Mouse (Mus musculus): Measurements from ENCODE around the gene Sgms2. TPM values are rescaled to one million over a fixed set of nuclear protein-coding genes. Genes with fewer than 3 reads are reported as not detected.

Gene Sgms2
- polyA plus RNA-seq, 1 experiment from 2014 or later, result 34.6 TPM

GRCm38 (mm10) chr3:131361960-131362359 is 129.3 kb downstream of the Sgms2 start:
- WGBS, result 64% methylated on average over 4 of the region's 4 CpGs
- Histone ChIP-seq H3K27ac (replicated peaks; ENCODE audit: low read depth, low read length) (no peak overlapping the region), H3K27me3 (replicated peaks; ENCODE audit: control insufficient read depth, insufficient read depth, low read length) (no peaks in the 10 kb centered on the region), H3K4me3 (ENCODE audit: low read depth, low read length) (no peak overlapping the region), H3K9ac (ENCODE audit: low read depth, low read length) (no peak overlapping the region), H3K4me1 (ENCODE audit: control insufficient read depth, insufficient read depth, low read length) (0 out of 2 replicates have a peak, but pooled peaks cover 3% of the 10 kb centered on the region), H3K4me2 (ENCODE audit: low read depth, low read length) (no peak overlapping the region), H3K9me3 (ENCODE audit: control insufficient read depth, low read length) (no peaks in the 10 kb centered on the region), H3K36me3 (ENCODE audit: control insufficient read depth, insufficient read depth, low read length) (no peaks in the 10 kb centered on the region)
- no peak for ATAC-seq (ENCODE audit: low read depth)
- no peak for DNase-seq (ENCODE audit: low spot score)

- Histone ChIP-seq H3K36me3 (ENCODE audit: control insufficient read depth, insufficient read depth, low read length) (no peaks in the 10 kb centered on the region), H3K9me3 (ENCODE audit: control insufficient read depth, low read length) (no peaks in the 10 kb centered on the region), H3K4me1 (ENCODE audit: control insufficient read depth, insufficient read depth, low read length) (no peaks in the 10 kb centered on the region), H3K9ac (ENCODE audit: low read depth, low read length) (no peak overlapping the region), H3K4me2 (ENCODE audit: low read depth, low read length) (no peak overlapping the region), H3K27ac (replicated peaks; ENCODE audit: low read depth, low read length) (no peak overlapping the region), H3K27me3 (replicated peaks; ENCODE audit: control insufficient read depth, insufficient read depth, low read length) (no peaks in the 10 kb centered on the region), H3K4me3 (ENCODE audit: low read depth, low read length) (no peak overlapping the region)
- ATAC-seq (ENCODE audit: low read depth), result no peak
- 80% methylated on average over 5 of the region's 5 CpGs for WGBS
- no peak for DNase-seq (ENCODE audit: low spot score)
Measured at GRCm38 (mm10) chr3:131359011-131359410, 132.2 kb downstream of the Sgms2 start.

GRCm38 (mm10) chr3:131358205-131358604 is 133.0 kb downstream of the Sgms2 start:
- WGBS, result 76% methylated on average over 5 of the region's 5 CpGs
- H3K4me1 ChIP-seq (ENCODE audit: control insufficient read depth, insufficient read depth, low read length), result no peaks in the 10 kb centered on the region
- ATAC-seq (ENCODE audit: low read depth) (no peak), DNase-seq (ENCODE audit: low spot score) (no peak)
- no peaks in the 10 kb centered on the region for H3K27me3 ChIP-seq (replicated peaks; ENCODE audit: control insufficient read depth, insufficient read depth, low read length)
- no peak overlapping the region for H3K27ac ChIP-seq (replicated peaks; ENCODE audit: low read depth, low read length)
- H3K9me3 ChIP-seq (ENCODE audit: control insufficient read depth, low read length), result no peaks in the 10 kb centered on the region
- H3K9ac ChIP-seq (ENCODE audit: low read depth, low read length), result no peak overlapping the region
- no peak overlapping the region for H3K4me2 ChIP-seq (ENCODE audit: low read depth, low read length)
- H3K4me3 ChIP-seq (ENCODE audit: low read depth, low read length), result no peak overlapping the region
- no peaks in the 10 kb centered on the region for H3K36me3 ChIP-seq (ENCODE audit: control insufficient read depth, insufficient read depth, low read length)

- no peak overlapping the region for H3K4me3 ChIP-seq (ENCODE audit: low read depth, low read length)
- no peak overlapping the region for H3K27ac ChIP-seq (replicated peaks; ENCODE audit: low read depth, low read length)
- no peaks in the 10 kb centered on the region for H3K27me3 ChIP-seq (replicated peaks; ENCODE audit: control insufficient read depth, insufficient read depth, low read length)
- H3K4me2 ChIP-seq (ENCODE audit: low read depth, low read length), result no peak overlapping the region
- H3K9me3 ChIP-seq (ENCODE audit: control insufficient read depth, low read length), result no peaks in the 10 kb centered on the region
- H3K36me3 ChIP-seq (ENCODE audit: control insufficient read depth, insufficient read depth, low read length), result no peaks in the 10 kb centered on the region
- H3K9ac ChIP-seq (ENCODE audit: low read depth, low read length), result no peak overlapping the region
- H3K4me1 ChIP-seq (ENCODE audit: control insufficient read depth, insufficient read depth, low read length), result no peaks in the 10 kb centered on the region
- DNase-seq (ENCODE audit: low spot score) (no peak), ATAC-seq (ENCODE audit: low read depth) (no peak)
- WGBS, result 87% methylated on average over 3 of the region's 3 CpGs
Measured at GRCm38 (mm10) chr3:131357643-131358042, 133.6 kb downstream of the Sgms2 start.

- DNase-seq (ENCODE audit: low spot score) (no peak), ATAC-seq (ENCODE audit: low read depth) (no peak)
- Histone ChIP-seq H3K9me3 (ENCODE audit: control insufficient read depth, low read length) (no peaks in the 10 kb centered on the region), H3K27me3 (replicated peaks; ENCODE audit: control insufficient read depth, insufficient read depth, low read length) (no peaks in the 10 kb centered on the region), H3K36me3 (ENCODE audit: control insufficient read depth, insufficient read depth, low read length) (no peaks in the 10 kb centered on the region), H3K4me3 (ENCODE audit: low read depth, low read length) (no peak overlapping the region), H3K4me2 (ENCODE audit: low read depth, low read length) (no peak overlapping the region), H3K4me1 (ENCODE audit: control insufficient read depth, insufficient read depth, low read length) (no peaks in the 10 kb centered on the region), H3K27ac (replicated peaks; ENCODE audit: low read depth, low read length) (no peak overlapping the region), H3K9ac (ENCODE audit: low read depth, low read length) (no peak overlapping the region)
- 37% methylated on average over 5 of the region's 5 CpGs for WGBS
Measured at GRCm38 (mm10) chr3:131356026-131356425, 135.2 kb downstream of the Sgms2 start.

- Histone ChIP-seq H3K4me2 (ENCODE audit: low read depth, low read length) (no peak overlapping the region), H3K9ac (ENCODE audit: low read depth, low read length) (no peak overlapping the region), H3K36me3 (ENCODE audit: control insufficient read depth, insufficient read depth, low read length) (no peaks in the 10 kb centered on the region), H3K9me3 (ENCODE audit: control insufficient read depth, low read length) (no peaks in the 10 kb centered on the region), H3K4me1 (ENCODE audit: control insufficient read depth, insufficient read depth, low read length) (no peaks in the 10 kb centered on the region), H3K4me3 (ENCODE audit: low read depth, low read length) (no peak overlapping the region), H3K27ac (replicated peaks; ENCODE audit: low read depth, low read length) (no peak overlapping the region), H3K27me3 (replicated peaks; ENCODE audit: control insufficient read depth, insufficient read depth, low read length) (no peaks in the 10 kb centered on the region)
- DNase-seq (ENCODE audit: low spot score) (no peak), ATAC-seq (ENCODE audit: low read depth) (no peak)
- 90% methylated on average over 7 of the region's 7 CpGs for WGBS
Measured at GRCm38 (mm10) chr3:131350539-131350938, 140.7 kb downstream of the Sgms2 start.

GRCm38 (mm10) chr3:131349013-131349412 is 142.2 kb downstream of the Sgms2 start:
- no peaks in the 10 kb centered on the region for H3K4me1 ChIP-seq (ENCODE audit: control insufficient read depth, insufficient read depth, low read length)
- WGBS, result 85% methylated on average over 6 of the region's 6 CpGs
- no peaks in the 10 kb centered on the region for H3K27me3 ChIP-seq (replicated peaks; ENCODE audit: control insufficient read depth, insufficient read depth, low read length)
- no peak overlapping the region for H3K27ac ChIP-seq (replicated peaks; ENCODE audit: low read depth, low read length)
- H3K36me3 ChIP-seq (ENCODE audit: control insufficient read depth, insufficient read depth, low read length), result no peaks in the 10 kb centered on the region
- no peaks in the 10 kb centered on the region for H3K9me3 ChIP-seq (ENCODE audit: control insufficient read depth, low read length)
- DNase-seq (ENCODE audit: low spot score) (no peak), ATAC-seq (ENCODE audit: low read depth) (no peak)
- no peak overlapping the region for H3K9ac ChIP-seq (ENCODE audit: low read depth, low read length)
- no peak overlapping the region for H3K4me3 ChIP-seq (ENCODE audit: low read depth, low read length)
- H3K4me2 ChIP-seq (ENCODE audit: low read depth, low read length), result no peak overlapping the region

GRCm38 (mm10) chr3:131348579-131348950 is 142.6 kb downstream of the Sgms2 start:
- Histone ChIP-seq H3K9ac (ENCODE audit: low read depth, low read length) (no peak overlapping the region), H3K4me2 (ENCODE audit: low read depth, low read length) (no peak overlapping the region), H3K9me3 (ENCODE audit: control insufficient read depth, low read length) (no peaks in the 10 kb centered on the region), H3K4me1 (ENCODE audit: control insufficient read depth, insufficient read depth, low read length) (no peaks in the 10 kb centered on the region), H3K27ac (replicated peaks; ENCODE audit: low read depth, low read length) (no peak overlapping the region), H3K4me3 (ENCODE audit: low read depth, low read length) (no peak overlapping the region), H3K27me3 (replicated peaks; ENCODE audit: control insufficient read depth, insufficient read depth, low read length) (no peaks in the 10 kb centered on the region), H3K36me3 (ENCODE audit: control insufficient read depth, insufficient read depth, low read length) (no peaks in the 10 kb centered on the region)
- no peak for DNase-seq (ENCODE audit: low spot score)
- 54% methylated on average over 3 of the region's 3 CpGs for WGBS
- no peak for ATAC-seq (ENCODE audit: low read depth)

GRCm38 (mm10) chr3:131347831-131348578 is 143.2 kb downstream of the Sgms2 start:
- Histone ChIP-seq H3K9ac (ENCODE audit: low read depth, low read length) (no peak overlapping the region), H3K9me3 (ENCODE audit: control insufficient read depth, low read length) (no peaks in the 10 kb centered on the region), H3K36me3 (ENCODE audit: control insufficient read depth, insufficient read depth, low read length) (no peaks in the 10 kb centered on the region), H3K4me2 (ENCODE audit: low read depth, low read length) (no peak overlapping the region), H3K4me1 (ENCODE audit: control insufficient read depth, insufficient read depth, low read length) (no peaks in the 10 kb centered on the region), H3K4me3 (ENCODE audit: low read depth, low read length) (no peak overlapping the region), H3K27ac (replicated peaks; ENCODE audit: low read depth, low read length) (no peak overlapping the region), H3K27me3 (replicated peaks; ENCODE audit: control insufficient read depth, insufficient read depth, low read length) (no peaks in the 10 kb centered on the region)
- ATAC-seq (ENCODE audit: low read depth), result no peak
- WGBS, result 60% methylated on average over 6 of the region's 6 CpGs
- peak; percentile 31 for DNase-seq (ENCODE audit: low spot score)
